Mouse (Mus musculus) adrenal gland (tissue): ENCODE measurements around the gene Gm12695.

Source experiments
- intact Hi-C: fragments of 180-260 bp; cut with DNase I; formaldehyde crosslinking; loops from one replicate; pipeline ENCODE4 v1.15.1; 2025

The Gm12695 gene

GRCm38 (mm10) chr4:96698218-96698561, 86.8 kb downstream of the Gm12695 start:
- intact Hi-C loops = no loop called here

- intact Hi-C loops = no loop called here
These were observed 87.3 kb downstream of the Gm12695 start for GRCm38 (mm10) chr4:96697511-96698217.

DNA sequence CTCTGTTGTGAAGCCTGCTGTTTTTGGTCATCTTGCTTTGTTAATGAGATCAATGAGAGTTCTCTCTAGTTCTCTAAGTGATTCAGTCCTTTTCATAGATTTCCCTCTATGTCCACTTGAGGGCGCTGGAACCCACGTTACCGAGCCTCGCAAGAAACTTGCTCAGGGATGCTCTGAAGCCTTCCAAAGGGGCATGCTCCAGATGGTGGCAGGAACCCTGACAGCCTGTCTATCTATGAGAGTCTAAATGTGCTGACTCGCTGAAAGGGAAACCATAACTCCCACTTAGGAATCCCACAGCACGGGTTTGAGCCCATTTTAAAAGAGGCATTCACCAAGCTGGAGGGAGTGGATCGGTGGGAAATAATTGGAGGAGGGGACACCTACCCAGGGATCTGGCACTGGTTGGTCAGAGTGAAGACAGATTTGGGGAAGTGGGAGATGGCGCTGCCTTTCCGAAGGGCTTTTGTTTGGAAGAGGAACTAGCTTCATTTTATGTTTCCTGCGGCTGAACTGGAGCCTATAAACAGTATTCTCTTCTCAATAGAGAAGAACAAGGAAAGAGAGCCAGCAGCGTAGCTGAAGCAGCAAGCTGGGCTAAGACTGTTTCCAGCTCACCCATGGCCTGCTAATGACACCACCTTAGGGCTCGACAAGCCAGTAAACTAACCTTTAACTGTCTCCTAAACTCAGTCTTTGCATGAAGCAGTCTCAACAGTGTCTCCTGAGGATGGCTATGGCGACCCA, 88.2 kb downstream of the Gm12695 start:
- intact Hi-C loops = no loop called here

GRCm38 (mm10) chr4:96687358-96687803, 97.6 kb downstream of the Gm12695 start:
- intact Hi-C loops = no loop called here

GRCm38 (mm10) chr4:96683474-96683873, 101.5 kb downstream of the Gm12695 start:
- intact Hi-C loops = loop anchor here (5.0 kb wide), 3 partner anchors 156 to 591 kb away; no protein-coding TSS in a partner anchor

- intact Hi-C loops = loop anchor here (5.0 kb wide), 3 partner anchors 154 to 589 kb away; no protein-coding TSS in a partner anchor
These were observed 104.0 kb downstream of the Gm12695 start for GRCm38 (mm10) chr4:96680966-96681365.

GRCm38 (mm10) chr4:96680233-96680632, 104.8 kb downstream of the Gm12695 start:
- intact Hi-C loops = loop anchor here (5.0 kb wide), 3 partner anchors 153 to 588 kb away; no protein-coding TSS in a partner anchor
